8 mouse cellular contexts compared by ENCODE assay signal in the genomic region with DNA sequence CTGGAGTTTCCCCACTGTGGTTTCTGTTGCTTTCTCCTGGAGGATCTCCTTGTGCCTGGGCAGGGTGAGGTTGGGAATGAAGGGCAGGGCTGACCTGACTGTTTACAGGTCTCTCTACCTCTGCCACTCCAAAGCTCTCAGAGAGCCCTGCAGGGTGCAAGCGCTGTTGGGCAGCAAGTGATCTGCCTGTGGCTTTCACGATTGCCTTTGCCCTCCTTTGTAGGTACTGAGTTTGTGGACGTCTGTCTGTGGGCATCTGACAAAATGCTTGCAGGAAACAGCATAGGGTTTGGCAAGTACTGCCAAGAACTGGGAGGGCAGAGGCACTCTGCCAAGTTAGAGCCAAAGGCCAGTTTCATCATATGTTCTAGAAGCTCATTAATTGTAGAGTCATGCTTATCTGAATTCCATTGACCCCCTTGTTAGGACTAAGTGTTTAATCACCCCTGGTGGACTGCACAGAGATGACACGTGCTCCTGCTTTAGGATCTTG. TPM values are rescaled to one million over a fixed set of nuclear protein-coding genes. Genes with fewer than 3 reads are reported as not detected.
DNase-seq lines count a peak whose midpoint lies in the region; ATAC-seq and TF ChIP-seq lines count a peak whose summit lies in the region.

No protein-coding gene starts in this region.

- no peaks in the 10 kb centered on the region for H3K27me3 ChIP-seq in hindbrain, embryonic 16.5 days (replicated peaks; ENCODE audit: control insufficient read depth, insufficient read depth, low read length)
- no peaks in the 10 kb centered on the region for H3K27me3 ChIP-seq in hindbrain, embryonic 11.5 days (ENCODE audit: control insufficient read depth, insufficient read depth, low read length)
- H3K27me3 ChIP-seq in lung, postnatal 0 days (replicated peaks; ENCODE audit: insufficient read depth, low read length) = no peaks in the 10 kb centered on the region

- no peak for DNase-seq in hindbrain, embryonic 11.5 days (ENCODE audit: low spot score)
- peak; percentile 32 to 51 for DNase-seq in adrenal gland, adult 18-20 months (ENCODE audit: low spot score in 2 of 2)
- peak; percentile 31 for DNase-seq in heart, postnatal 4 days
- peak; percentile 90 for DNase-seq in lung, postnatal 0 days (ENCODE audit: low spot score)
- no peak for DNase-seq in embryo, embryonic 9.5 days (ENCODE audit: extremely low spot score)
- no peak for DNase-seq in layer of hippocampus, adult 18-20 months (ENCODE audit: low spot score in 2 of 2)
- DNase-seq in frontal cortex, postnatal 14 days (ENCODE audit: low spot score in 2 of 2) = no peak

- H3K27ac ChIP-seq in hindbrain, embryonic 16.5 days (ENCODE audit: low read depth, low read length) = no peak overlapping the region
- H3K27ac ChIP-seq in hindbrain, embryonic 11.5 days (ENCODE audit: low read depth, low read length) = no peak overlapping the region
- H3K27ac ChIP-seq in lung, postnatal 0 days (ENCODE audit: low read length) = peak overlapping the region; percentile 74

- no peaks in the 10 kb centered on the region for H3K9me3 ChIP-seq in hindbrain, embryonic 16.5 days (ENCODE audit: control insufficient read depth, low read length)
- no peaks in the 10 kb centered on the region for H3K9me3 ChIP-seq in hindbrain, embryonic 11.5 days (ENCODE audit: control insufficient read depth, low read length)
- H3K9me3 ChIP-seq in lung, postnatal 0 days (ENCODE audit: low read length) = no peaks in the 10 kb centered on the region

- peaks cover 6% of the 10 kb centered on the region for H3K4me1 ChIP-seq in hindbrain, embryonic 16.5 days (ENCODE audit: control insufficient read depth, insufficient read depth, low read depth, low read length)
- no peaks in the 10 kb centered on the region for H3K4me1 ChIP-seq in hindbrain, embryonic 11.5 days (replicated peaks; ENCODE audit: control insufficient read depth, insufficient read depth, low read length)
- H3K4me1 ChIP-seq in lung, postnatal 0 days (ENCODE audit: insufficient read depth, low read depth, low read length) = 0 out of 2 replicates have a peak, but pooled peaks cover 4% of the 10 kb centered on the region

- peak; percentile 38 for TF ChIP-seq CTCF in lung, postnatal 0 days (IDR thresholded peaks at IDR 0.05)

- ATAC-seq in hindbrain, embryonic 16.5 days = peak; percentile 50
- no peak for ATAC-seq in hindbrain, embryonic 11.5 days (ENCODE audit: low FRiP score)
- peak; percentile 95 for ATAC-seq in lung, postnatal 0 days

- H3K9ac ChIP-seq in hindbrain, embryonic 16.5 days (ENCODE audit: low read depth, low read length) = no peak overlapping the region
- H3K9ac ChIP-seq in hindbrain, embryonic 11.5 days (ENCODE audit: low read depth, low read length) = no peak overlapping the region
- no peak overlapping the region for H3K9ac ChIP-seq in lung, postnatal 0 days (replicated peaks; ENCODE audit: low read depth)

- no peak overlapping the region for H3K4me3 ChIP-seq in hindbrain, embryonic 16.5 days (ENCODE audit: low read length)
- H3K4me3 ChIP-seq in hindbrain, embryonic 11.5 days (ENCODE audit: low read depth, low read length) = no peak overlapping the region
- H3K4me3 ChIP-seq in lung, postnatal 0 days (ENCODE audit: low read depth, low read length) = no peak overlapping the region

- WGBS in hindbrain, embryonic 16.5 days = 35% methylated on average over 4 of the region's 4 CpGs
- 50% methylated on average over 4 of the region's 4 CpGs for WGBS in hindbrain, embryonic 11.5 days
- WGBS in lung, postnatal 0 days = 12% methylated on average over 4 of the region's 4 CpGs

- H3K36me3 ChIP-seq in hindbrain, embryonic 16.5 days (ENCODE audit: control insufficient read depth, insufficient read depth, low read length) = no peaks in the 10 kb centered on the region
- H3K36me3 ChIP-seq in hindbrain, embryonic 11.5 days (ENCODE audit: control insufficient read depth, insufficient read depth, low read length) = no peaks in the 10 kb centered on the region
- H3K36me3 ChIP-seq in lung, postnatal 0 days (ENCODE audit: insufficient read depth, low read length) = no peaks in the 10 kb centered on the region

- H3K4me2 ChIP-seq in hindbrain, embryonic 16.5 days (ENCODE audit: low read length) = no peak overlapping the region
- no peak overlapping the region for H3K4me2 ChIP-seq in hindbrain, embryonic 11.5 days (replicated peaks; ENCODE audit: low read depth, low read length)
- H3K4me2 ChIP-seq in lung, postnatal 0 days (replicated peaks; ENCODE audit: low read depth, low read length) = peak overlapping the region; percentile 20

- TF ChIP-seq EP300 in lung, postnatal 0 days (IDR thresholded peaks at IDR 0.05) = peak; percentile 70

RNA-seq across cellular contexts. Expression of gene Lypd6b, which starts 24.4 kb away (rescaled TPM):
- 15.6 and 18.8 TPM in 2 replicates for polyA plus RNA-seq in hindbrain, embryonic 16.5 days (2015; fragmentation: Nextera tagmentation; extraction: Ambion mirVana)
- 1.5 and 2.1 TPM in 2 replicates for polyA plus RNA-seq in hindbrain, embryonic 11.5 days (2014; fragmentation: Nextera tagmentation; extraction: Ambion mirVana)
- total RNA-seq in adrenal gland, adult 18-20 months (2021) = under 1 TPM; 0.50 to 0.54 TPM
- under 1 TPM; 0.23 to 0.24 TPM for total RNA-seq in heart, postnatal 4 days (2021)
- polyA plus RNA-seq in lung, postnatal 0 days (2015; fragmentation: Nextera tagmentation; extraction: Ambion mirVana) = 3.9 and 5.0 TPM in 2 replicates
- total RNA-seq in layer of hippocampus, adult 18-20 months (2021) = 1 to 10 TPM; 3.5 to 4.7 TPM

Comparison
In these comparisons a context has a peak if more than half of its experiments do, and no peak if none do; other contexts are left out.
1. DNase-seq: peak in adrenal gland, adult 18-20 months (2 of 2), heart, postnatal 4 days (single experiment) and lung, postnatal 0 days (single experiment); none in hindbrain, embryonic 11.5 days (single experiment), embryo, embryonic 9.5 days (single experiment), layer of hippocampus, adult 18-20 months (0 of 2) and frontal cortex, postnatal 14 days (0 of 2).